Mouse (Mus musculus) forebrain, embryonic 11.5 days (tissue): ENCODE measurements around the gene Col18a1. TPM values are rescaled to one million over a fixed set of nuclear protein-coding genes. Genes with fewer than 3 reads are reported as not detected.
A peak's percentile ranks its signal among the peaks of the same experiment; 100 is the strongest.

ENCODE experiments used
- ATAC-seq: fragments of 200-750 bp; cut with Nextera tagmentation; replicated peaks from 2 replicates; pipeline ENCODE4 v1.8.0; 2017; ENCODE audit warnings: moderate TSS enrichment; ENCODE audit not compliant: low FRiP score
- DNase-seq: peaks from one replicate; pipeline ENCODE4 v3.0.0-alpha.2; 2017; ENCODE audit warnings: low spot score
- H3K27ac ChIP-seq: fragments of 300-500 bp; sonication (generic); 2 replicates; pipeline ENCODE4 v1.5.1; 2014; ENCODE audit warnings: low read depth, low read length
- H3K27me3 ChIP-seq: fragments of 300-500 bp; sonication (generic); 2 replicates; pipeline ENCODE4 v1.6.1; 2014; ENCODE audit warnings: mild to moderate bottlenecking, low read length, mixed read lengths; ENCODE audit not compliant: control insufficient read depth, insufficient read depth
- H3K36me3 ChIP-seq: fragments of 300-500 bp; sonication (generic); 2 replicates; pipeline ENCODE4 v1.6.1; 2014; ENCODE audit warnings: mild to moderate bottlenecking, low read length, moderate library complexity, mixed read lengths; ENCODE audit not compliant: control insufficient read depth, insufficient read depth
- H3K4me1 ChIP-seq: fragments of 300-500 bp; sonication (generic); replicated peaks from 2 replicates; pipeline ENCODE4 v1.6.1; 2014; ENCODE audit warnings: low read length, mixed read lengths; ENCODE audit not compliant: control insufficient read depth, insufficient read depth
- H3K4me2 ChIP-seq: fragments of 300-500 bp; sonication (generic); 2 replicates; pipeline ENCODE4 v1.6.1; 2014; ENCODE audit warnings: low read depth, mild to moderate bottlenecking, low read length, moderate library complexity, mixed read lengths; ENCODE audit not compliant: severe bottlenecking
- H3K4me3 ChIP-seq: fragments of 300-500 bp; sonication (generic); 2 replicates; pipeline ENCODE4 v1.5.1; 2014; ENCODE audit warnings: low read depth, low read length
- H3K9ac ChIP-seq: fragments of 300-500 bp; sonication (generic); 2 replicates; pipeline ENCODE4 v1.6.1; 2014; ENCODE audit warnings: low read length
- H3K9me3 ChIP-seq: fragments of 300-500 bp; sonication (generic); 2 replicates; pipeline ENCODE4 v1.6.1; 2016; ENCODE audit warnings: low read length, mixed read lengths; ENCODE audit not compliant: control insufficient read depth
- WGBS: fragments of 180-500 bp; shearing (Covaris S2); extraction: QIAGEN DNeasy Blood & Tissue Kit; methylation state at CpG from one replicate; pipeline ENCODE4 v1.1.7; 2014; 5-methylcytosine and 5-hydroxymethylcytosine counted together
- polyA plus RNA-seq: library from polyadenylated mRNA; unstranded; fragments of >200 nt; fragmentation: Nextera tagmentation; extraction: Ambion mirVana; gene quantifications from 2 replicates; pipeline ENCODE4 v1.2.1, GENCODE M21; 2014

The Col18a1 gene
- polyA plus RNA-seq, 1 experiment from 2014 or later, result 86.7 TPM

GRCm38 (mm10) chr10:77008109-77008561 is 158.2 kb downstream of the Col18a1 start:
- H3K27ac ChIP-seq, result peak overlapping the region; percentile 31; the same call in 1 of the 2 replicates
- no peaks in the 10 kb centered on the region for H3K36me3 ChIP-seq
- H3K27me3 ChIP-seq, result no peaks in the 10 kb centered on the region
- H3K9me3 ChIP-seq, result no peaks in the 10 kb centered on the region
- H3K4me1 ChIP-seq, result peaks cover 6% of the 10 kb centered on the region
- no peak overlapping the region for H3K4me3 ChIP-seq
- peak; percentile 56 for DNase-seq
- 0 out of 2 replicates have a peak, but pooled peaks have one; percentile 42 for ATAC-seq
- H3K9ac ChIP-seq, result no peak overlapping the region
- 25% methylated on average over 9 of the region's 9 CpGs for WGBS
- no peak overlapping the region for H3K4me2 ChIP-seq

- DNase-seq (no peak), ATAC-seq (no peak)
- peaks cover 6% of the 10 kb centered on the region for H3K4me1 ChIP-seq
- H3K36me3 ChIP-seq, result no peaks in the 10 kb centered on the region
- no peak overlapping the region for H3K4me3 ChIP-seq
- H3K27me3 ChIP-seq, result no peaks in the 10 kb centered on the region
- H3K9ac ChIP-seq, result no peak overlapping the region
- H3K27ac ChIP-seq, result no peak overlapping the region; the same call in 1 of the 2 replicates
- H3K4me2 ChIP-seq, result no peak overlapping the region
- no peaks in the 10 kb centered on the region for H3K9me3 ChIP-seq
- 31% methylated on average over 8 of the region's 8 CpGs for WGBS
Measured at GRCm38 (mm10) chr10:77007433-77008108, 158.8 kb downstream of the Col18a1 start.

GRCm38 (mm10) chr10:77004936-77005335 is 161.4 kb downstream of the Col18a1 start:
- no peaks in the 10 kb centered on the region for H3K36me3 ChIP-seq
- no peak overlapping the region for H3K9ac ChIP-seq
- no peak for DNase-seq
- no peak for ATAC-seq
- H3K27ac ChIP-seq, result no peak overlapping the region
- H3K4me3 ChIP-seq, result no peak overlapping the region
- H3K27me3 ChIP-seq, result no peaks in the 10 kb centered on the region
- 41% methylated on average over 7 of the region's 7 CpGs for WGBS
- H3K4me1 ChIP-seq, result peaks cover 6% of the 10 kb centered on the region
- H3K4me2 ChIP-seq, result no peak overlapping the region
- H3K9me3 ChIP-seq, result no peaks in the 10 kb centered on the region

Other genes with a start within 250 kb of the Col18a1 start
- 35.4 and 38.9 TPM in 2 replicates for gene Pcbp3, start 204.7 kb downstream of the Col18a1 start, polyA plus RNA-seq
- 34.5 and 34.8 TPM in 2 replicates for gene Slc19a1, start 134.3 kb downstream of the Col18a1 start, polyA plus RNA-seq
- 67.0 and 78.0 TPM in 2 replicates for gene Pofut2, start 92.7 kb upstream of the Col18a1 start, polyA plus RNA-seq